Mouse (Mus musculus) telencephalon, adult 2 months (tissue): ENCODE data around the gene Uckl1.
A peak's percentile ranks its signal among the peaks of the same experiment; 100 is the strongest.

Source experiments
- DNase-seq: peaks from one replicate; pipeline ENCODE4 v3.0.0-alpha.2; 2011; ENCODE audit warnings: low read depth, low spot score

Gene Uckl1

DNA sequence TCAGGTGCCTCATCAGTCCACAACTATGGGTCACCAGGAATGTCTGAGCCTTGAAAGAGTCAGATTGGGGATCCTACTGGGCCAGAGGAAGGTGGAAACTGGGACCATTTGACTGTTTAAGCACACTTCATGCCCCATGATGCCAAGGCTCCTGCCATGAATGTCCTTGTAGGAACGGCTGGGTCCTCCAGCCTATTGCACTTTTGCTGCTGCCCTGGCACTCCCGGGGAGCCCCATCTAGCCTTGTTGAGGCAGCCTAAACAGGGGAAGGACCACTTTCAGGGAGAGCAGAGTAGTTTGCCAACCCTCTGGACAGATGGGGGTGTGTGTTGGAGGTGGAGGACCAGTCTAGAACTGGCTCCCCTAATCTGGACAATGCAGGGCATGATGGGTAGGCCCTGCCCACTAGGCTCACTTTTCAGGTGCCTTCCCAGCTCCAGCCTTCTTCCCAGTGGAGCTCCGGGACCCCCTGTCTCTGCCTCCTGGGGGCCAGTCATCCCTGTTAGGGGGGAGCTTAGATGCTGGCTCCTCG lies at the start of gene Uckl1:
Gene Uckl1, minus strand, starts transcription at position 482 of the 532 bp plus-strand sequence.
- DNase-seq = no peak

DNA sequence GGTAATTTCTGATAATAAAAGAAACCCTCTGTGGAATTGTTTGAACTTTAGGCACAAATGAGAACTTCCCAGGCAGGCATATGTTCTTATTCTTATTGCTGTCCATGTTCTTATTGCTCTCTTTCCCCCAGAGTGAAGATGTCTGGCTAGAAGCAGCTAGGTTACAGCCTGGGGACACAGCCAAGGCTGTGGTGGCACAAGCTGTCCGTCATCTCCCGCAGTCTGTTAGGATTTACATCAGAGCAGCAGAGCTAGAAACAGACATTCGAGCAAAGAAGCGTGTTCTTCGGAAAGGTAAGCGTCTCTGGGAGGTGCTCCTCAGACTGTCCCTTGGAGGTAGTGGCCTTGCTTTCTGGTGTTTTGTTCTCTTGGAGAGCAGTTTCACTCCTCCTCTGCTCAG lies 47.9 kb upstream of the Uckl1 start:
- DNase-seq = no peak

DNA sequence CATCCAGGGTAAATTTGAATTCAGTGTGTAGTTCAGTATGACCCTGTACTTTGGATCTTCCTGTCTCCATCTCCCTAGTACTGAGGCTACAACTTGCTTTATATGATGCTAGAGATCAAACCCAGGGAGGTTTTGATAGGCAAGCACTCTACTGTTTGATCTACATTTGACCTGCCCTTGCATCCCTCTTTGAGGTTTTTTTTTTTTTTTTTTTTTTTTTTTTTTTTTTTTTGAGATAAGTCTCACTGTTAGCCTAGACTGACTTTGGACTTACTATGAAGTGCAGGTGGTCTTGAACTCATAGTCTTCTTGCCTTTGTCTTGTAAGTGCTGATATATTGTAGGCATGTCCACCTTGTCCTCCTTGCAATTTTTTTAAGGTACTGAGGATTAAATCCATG lies 43.8 kb upstream of the Uckl1 start:
- DNase-seq = no peak

DNA sequence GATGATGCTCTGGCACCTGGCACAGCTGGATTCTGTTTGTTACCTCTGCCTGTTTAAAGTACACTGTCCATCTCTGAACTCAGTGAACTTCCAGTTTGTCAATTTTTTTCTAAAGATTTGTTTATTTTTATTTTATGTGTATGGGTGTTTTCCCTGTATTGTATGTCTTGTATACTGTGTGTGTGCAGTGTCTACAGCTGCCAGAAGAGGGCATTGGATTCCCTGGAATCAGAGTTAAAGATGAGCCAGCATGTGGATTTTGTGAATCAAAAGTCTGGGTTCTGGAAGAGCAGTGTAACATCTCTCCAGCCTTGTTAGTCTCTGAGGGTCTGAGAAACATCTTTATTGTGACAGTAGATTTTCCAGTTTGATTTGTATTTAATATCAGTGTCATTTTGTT lies 38.7 kb upstream of the Uckl1 start:
- no peak for DNase-seq

DNA sequence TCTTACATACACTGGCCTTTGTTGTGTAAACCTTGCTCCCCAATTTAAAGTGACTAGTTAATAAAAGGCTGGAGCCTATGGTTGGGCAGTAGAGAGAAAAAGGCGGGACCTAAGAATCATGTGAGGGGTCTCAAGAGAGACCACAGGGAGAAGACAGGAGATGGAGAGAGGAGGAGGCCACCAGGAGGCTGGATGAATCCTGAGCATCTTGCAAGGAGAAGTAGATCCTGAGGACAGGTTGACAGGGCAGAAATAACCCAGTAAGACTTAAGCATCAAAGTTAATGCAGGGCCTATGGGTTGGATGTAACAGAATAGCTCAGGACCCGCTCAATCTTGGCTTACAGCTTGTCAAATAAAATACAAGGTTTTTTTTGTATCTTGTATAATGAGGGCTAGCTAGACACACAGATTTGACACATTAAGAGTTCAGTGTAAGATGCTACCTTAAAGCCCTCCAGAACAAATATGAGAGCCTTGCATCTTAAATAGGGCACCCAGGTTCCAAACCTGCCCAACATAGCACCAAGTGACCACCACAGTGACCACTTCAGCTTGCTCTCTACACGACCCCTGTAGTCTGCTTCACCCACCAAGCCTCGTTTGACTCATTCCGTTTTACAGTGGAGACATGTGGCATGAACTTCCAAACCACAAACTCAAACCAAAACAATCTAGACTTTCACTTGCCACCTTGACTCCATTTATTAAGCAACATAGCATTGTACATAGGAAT lies 34.2 kb upstream of the Uckl1 start:
- no peak for DNase-seq

DNA sequence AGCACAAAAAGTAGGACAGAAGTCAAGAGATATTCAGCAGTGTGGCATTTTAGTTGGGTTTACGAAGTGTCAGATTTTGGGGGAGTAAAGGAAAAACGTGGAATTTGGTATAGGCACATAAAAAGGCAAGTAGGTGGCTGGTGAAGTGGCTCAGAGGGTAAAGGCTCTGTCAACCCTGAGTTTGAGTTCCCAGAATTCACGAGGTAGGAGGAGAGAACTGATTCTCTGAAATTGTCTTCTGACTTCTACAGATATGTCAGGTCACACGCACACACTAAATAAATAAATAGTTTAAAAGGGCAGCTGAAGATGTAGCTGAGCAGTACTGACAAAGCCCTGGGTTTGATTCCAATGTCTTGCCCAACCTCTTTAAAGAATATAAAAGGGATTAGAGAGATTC lies 17.7 kb upstream of the Uckl1 start:
- no peak for DNase-seq

DNA sequence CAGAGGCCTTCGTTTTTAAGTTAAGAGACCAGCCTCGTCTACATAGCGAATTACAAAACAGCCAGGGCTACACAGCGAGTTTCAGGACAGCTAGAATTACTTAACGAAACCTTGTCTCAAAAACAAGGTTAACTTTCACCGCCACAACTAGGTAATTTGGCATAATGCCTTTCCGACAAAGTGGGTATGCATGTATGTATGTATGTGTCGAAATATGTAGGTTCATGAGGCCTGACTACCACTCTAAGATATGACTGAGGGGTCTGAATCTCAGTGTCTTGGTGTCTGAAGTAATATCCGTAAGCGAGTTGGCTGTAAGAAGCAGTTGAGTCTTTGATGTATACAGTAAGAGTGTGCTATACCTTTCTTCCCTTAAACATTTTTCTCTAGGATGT lies 17.1 kb upstream of the Uckl1 start:
- DNase-seq = no peak

DNA sequence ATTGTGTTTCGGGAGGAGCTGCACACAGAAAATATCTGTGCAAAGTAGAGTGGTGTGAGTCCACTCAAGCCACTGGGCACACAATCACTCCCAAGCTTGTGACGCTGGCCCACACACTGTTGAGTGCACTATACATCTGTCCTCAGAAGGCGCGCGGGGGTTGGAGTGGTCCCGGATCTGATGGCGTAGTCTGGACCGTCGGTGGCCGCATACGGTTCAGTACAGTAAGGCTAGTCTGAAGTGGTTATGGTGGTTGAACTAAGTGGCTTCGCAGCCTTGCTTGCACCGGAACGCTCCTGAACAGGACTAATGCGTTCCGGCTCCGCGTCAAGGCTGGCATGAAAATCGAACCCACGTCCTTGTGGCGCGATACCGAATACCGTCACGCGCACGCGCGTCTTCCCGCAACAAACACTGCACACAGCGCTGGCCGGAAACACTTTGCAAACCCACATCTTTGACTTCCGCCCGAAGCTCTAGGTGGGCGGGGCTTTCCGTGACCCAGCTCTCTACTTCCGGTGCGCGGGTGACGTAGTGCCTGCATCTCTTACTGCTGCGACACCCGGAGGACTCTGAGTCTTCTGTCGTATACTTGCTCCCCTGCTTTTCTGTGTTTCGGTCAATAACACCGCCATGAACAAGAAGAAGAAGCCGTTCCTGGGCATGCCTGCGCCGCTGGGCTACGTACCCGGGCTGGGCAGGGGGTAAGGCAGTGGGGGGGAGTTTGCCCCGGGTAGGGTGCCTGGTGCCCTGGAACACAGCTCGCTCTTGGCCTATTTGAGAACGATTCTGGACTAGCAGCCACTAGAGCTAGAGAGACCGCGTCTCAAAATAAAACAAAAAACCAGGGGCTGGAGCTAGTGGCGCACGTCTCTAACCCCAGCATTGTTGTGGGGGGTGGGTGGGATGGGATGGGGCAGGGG lies 16.4 kb upstream of the Uckl1 start:
- DNase-seq = peak; percentile 97

DNA sequence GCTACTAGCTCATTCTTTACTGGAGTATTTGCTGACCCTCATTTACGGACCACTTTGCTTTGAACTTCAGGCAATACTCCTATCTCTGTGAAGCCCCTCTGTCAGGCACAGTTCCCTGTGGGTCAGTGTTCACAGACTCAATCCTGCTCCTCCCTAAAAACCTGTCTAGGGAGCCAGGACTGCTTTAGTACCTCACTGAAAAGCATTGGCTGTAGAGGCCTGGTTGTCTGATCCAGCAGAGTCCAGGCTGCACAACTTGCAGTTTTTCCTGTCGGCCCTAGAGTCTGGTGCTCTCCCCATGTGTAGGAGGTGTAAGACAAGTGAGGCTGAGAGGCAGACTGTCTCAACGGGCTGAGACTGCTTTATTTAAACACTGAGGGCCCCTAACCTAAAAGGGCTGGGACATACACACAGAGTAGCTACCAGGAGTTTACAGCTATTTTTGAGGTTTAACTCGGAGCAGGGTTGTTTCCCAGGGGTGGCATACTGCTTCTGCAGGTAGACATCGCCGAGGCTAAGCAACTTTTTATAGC lies 15.6 kb upstream of the Uckl1 start:
- DNase-seq = no peak

DNA sequence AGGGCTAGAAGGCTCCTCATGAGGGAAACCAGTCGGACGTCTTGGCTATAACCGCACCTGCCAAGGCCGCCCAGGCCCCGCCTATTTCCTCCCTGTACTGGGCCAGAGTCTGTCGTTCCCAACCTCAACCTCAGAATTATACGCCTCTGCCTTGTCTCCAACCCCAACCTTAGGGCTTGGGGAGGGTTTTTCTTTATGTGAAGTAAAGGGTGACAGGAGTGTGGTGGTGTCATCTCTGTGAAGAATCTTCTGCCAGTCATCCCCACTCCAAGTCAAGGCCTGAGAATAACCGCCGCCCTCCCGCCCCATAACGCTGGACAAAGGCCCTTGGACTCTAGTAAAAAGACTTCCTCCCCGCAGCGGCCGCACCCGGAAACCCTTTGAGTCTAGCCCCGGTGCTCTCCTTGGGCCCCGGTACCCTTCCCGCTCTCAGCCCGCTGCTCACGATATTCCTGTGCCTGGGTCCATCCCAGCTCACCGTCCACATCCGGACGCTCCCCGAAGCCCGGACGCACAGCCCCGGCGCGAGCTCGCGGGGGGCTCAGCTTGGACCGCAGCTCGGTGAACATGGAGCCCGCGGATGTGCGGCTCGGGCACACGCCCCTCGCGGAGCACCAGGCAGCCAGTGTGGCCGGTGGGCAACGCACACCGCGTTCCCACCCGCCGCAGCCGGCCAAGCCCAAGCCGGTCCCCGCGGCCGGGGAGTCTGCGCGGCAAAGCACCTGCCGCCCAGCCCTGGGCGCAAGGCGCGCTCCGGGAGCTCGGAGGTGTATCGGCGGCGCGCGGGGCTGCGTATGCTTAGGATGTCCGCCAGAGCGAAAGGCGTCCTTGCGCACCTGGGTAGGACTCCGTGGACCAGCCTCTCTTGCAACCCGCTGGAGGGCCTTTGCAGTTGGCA lies 14.0 kb upstream of the Uckl1 start, which contains the start of gene Samd10:
Gene Samd10, minus strand, starts transcription at position 759 of the 898 bp plus-strand sequence.
- DNase-seq = no peak

DNA sequence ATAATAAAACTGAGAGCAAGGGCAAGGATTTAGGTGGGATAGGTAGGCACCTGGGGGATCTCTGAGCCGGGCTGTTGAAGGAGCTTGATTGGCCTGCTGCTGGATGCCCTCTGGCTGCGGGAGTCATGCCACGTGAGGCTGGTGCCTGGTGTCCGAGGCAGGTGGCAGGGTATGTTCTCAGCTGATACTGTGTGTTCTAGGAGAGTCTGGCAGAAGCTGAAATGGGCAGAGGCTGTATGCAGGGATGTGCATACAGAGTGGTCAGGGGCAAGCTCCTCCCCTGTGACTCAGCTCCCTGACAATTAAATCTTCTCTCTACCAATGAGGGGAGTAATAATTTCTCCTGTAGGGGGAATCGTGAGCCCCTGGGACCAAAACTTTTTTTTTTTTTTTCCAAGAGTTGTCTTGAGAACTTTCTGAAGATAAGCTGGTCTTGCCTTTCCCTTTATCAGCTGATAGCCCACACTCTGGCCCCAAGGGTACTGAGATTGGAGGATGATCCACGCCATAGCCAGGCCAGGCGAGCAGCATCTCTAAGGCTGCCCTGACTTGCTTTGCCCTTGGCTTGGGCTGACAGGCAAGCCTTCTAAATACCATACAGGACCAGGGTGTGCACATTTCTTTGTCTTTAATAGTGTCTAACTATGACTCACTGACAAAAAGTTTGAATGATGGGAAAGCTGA lies 12.8 kb upstream of the Uckl1 start:
- DNase-seq = no peak

DNA sequence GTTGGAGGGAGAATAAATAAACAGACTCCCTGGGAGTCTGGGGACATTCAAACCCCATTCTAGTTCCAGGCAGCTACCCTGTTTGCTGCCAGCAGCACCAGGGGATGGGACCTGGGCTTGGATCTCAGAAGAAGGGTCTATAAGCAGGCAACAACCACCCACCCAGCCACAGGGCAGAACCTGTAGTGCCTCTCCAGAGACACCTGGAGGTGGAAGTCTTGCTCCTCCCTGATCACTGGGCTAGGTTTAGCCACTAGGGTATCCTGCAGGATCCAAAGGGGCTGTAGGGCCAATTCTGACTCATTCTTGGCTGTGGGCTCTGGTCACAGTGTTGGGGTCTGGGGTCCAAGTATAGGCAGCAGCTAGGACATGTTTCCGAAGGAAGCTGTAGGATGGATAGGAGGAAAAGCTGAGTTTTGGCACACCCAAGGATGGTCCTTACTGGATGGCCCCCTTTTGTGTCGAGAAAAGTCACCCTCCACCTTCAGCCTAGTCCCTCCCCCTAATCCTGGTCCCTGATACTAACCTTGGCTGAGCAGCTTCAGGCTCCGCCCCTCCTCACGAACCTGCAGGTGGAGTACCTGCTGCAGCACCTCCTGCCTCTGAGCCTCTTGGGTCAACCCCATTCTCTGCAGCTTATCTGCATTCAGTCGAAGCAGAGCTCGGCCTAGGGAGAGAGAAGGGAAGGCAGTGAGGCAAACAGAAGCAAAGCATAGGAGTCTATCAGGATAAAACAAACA lies 11.7 kb upstream of the Uckl1 start:
- DNase-seq = no peak

DNA sequence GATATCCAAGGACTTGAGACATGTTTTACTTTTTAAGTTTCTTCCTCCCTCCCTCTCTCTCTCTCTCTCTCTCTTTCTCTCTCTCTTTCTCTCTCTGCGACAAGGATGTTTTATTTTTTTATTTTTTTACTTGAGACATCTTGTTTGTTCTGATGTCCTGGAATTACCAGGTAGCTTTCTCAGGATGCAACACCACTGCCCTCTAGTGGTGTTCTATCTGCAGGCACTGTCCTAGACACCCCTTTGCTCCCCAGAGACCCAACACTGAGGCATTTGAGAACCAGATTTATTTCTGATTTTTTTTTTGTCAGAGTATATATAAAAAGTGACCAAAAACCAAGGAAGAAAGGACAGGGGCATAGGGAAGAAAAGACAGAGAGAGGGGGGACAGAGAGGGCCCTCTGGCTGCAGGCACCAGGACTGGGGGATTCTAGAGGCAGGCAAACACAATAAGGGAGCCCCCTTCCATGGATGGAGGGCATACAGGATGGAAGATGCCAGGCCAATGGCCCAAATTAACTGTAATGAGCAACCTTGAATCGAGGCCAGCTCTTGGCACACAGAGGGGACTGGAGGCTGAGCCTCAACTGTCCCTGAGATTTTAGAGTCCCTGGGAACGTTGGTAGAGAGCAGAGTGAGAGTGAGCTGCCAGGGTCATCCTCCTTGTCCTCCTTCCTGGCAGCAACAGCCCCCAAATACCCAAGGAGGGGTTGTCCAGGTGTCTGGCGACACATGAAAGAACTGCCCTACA lies 10.4 kb upstream of the Uckl1 start:
- DNase-seq = no peak

DNA sequence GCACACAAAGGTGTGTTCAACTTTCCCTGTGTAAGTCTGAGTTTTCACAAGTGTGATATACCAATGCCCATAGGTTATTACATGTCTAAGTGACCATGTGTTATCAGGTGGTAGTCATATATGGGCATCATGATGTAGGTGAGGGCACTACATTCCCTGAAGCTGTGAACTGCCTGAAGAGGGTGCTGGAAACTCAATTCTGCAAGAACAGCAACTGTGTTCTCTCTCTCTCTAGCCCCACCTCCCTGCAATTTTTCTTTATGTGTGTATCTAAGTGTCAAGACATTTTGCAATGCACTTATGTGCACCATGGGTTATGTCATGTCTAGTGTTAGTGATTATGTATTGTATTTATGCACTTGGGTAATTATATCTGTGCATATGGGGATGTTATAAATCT lies 9.2 kb upstream of the Uckl1 start:
- DNase-seq = no peak

DNA sequence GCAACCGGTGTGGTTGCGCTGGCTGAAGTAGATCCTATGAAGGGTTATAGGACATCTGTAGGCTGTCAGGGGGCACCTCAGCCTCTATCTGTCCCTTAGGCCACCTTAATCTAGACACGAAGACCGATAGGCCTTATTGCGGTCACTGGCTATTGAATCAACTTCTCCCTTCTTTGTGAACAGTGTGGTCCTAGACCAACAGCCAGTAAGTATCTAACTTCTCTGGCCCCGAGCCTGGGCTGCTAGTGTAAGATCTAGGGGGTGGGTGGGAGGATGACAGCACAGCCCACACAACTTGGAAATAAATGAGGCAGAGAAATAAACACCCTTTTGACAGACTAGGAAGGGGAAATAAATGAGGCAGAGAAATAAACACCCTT lies 8.3 kb upstream of the Uckl1 start:
- DNase-seq = no peak

DNA sequence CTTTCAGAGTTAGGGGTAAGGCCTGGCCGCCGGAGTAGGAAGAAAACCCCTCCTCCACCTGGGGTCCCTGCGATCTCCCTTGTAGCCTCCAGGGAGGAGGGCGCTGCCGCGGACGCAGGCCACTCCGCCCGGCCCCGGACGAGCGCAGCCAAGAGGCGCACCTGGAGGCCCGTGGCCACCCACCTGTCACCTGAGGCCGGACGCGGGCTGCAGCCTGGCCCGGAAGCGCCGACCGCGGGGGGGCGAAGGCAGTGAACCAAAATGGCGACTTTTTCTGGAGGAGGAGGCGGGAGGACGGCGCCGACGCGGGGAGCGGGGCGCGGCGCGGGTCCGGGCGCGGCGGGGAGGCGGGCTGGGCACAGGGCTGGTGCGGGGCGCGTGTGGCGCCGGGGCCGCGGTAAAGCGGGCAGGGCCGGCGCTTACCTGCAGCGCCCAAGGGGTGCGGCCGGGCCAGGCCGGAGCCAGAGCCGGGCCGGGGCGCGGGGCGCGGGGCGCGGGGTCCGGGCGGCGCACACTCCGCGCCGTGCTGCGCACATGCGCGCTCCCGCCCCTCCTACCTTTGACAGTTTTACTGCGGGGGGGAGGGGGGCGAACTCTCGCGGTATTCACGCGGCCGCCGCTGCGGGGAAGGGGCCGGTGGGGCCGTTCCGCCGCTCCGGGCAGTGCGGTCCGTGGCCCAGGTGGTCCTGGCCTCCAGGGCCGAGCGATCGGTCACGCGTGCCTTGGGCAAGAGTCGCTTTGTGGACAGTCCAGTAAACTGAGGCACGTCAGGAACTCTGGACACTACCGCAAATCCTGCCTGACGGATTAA lies 7.7 kb upstream of the Uckl1 start, which contains the start of gene Zfp512b:
Gene Zfp512b, minus strand, starts transcription at position 573 of the 811 bp plus-strand sequence.
- DNase-seq = no peak

DNA sequence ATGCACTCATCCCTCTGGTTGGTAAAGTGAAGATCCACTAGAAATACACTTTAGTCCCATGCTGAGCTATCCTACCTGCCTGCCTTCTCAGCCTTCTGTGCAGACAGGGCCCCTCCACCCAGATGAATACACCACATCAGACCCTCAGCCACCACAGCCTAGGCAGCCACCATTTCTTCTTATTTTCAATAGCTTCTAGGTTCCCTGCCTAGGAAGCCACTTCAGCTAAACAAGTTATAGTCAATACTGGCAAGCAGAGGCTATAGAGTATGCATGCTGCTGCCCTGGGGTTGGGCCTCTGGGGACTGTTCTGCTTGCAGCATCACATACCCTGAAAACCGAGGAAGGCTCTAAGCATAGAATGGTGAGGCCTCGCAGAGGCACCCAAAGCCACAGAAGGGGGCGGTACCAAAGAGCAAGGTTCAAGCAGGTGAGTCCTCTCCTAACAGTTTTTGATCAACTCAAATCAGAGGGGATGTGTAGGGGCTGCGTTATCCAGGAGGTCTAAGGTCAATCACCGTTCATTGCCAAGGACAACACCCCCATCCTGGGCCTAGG lies 6.9 kb upstream of the Uckl1 start, which contains the start of gene Prpf6:
Gene Prpf6, plus strand, starts transcription at position 341 of the 558 bp plus-strand sequence.
- DNase-seq = no peak

DNA sequence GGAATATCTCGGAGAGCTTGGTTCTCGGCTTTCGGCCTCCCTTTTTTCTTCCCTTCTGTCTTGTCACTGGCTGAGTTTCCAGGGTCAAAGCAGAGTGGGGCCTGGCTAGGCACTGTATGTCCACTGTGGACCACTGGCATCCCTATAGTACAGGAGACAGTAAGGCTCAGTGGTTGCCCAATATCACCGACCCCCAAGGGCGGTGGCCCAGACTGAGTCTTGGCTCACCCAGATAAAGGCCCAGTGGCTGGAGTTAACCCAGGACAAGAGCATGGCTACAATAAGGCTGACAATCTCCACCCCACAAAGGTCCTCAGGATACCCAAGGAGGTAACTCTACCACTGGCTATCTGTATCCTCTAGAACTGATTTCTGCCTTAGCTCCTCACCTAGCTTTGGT lies 5.8 kb upstream of the Uckl1 start:
- no peak for DNase-seq
